Mouse (Mus musculus) fibroblast of lung, adult 2 months (primary cell): ENCODE measurements at regions not wholly inside any gene's neighbourhood (a gene's known extent, or its start where the extent isn't known, plus 50 kb on each side); places are given as distances from the start of the nearest gene placed in this dataset.

Source experiments
- DNase-seq: peaks from one replicate; pipeline ENCODE4 v3.0.0-alpha.2; 2011; ENCODE audit warnings: low read depth

DNA sequence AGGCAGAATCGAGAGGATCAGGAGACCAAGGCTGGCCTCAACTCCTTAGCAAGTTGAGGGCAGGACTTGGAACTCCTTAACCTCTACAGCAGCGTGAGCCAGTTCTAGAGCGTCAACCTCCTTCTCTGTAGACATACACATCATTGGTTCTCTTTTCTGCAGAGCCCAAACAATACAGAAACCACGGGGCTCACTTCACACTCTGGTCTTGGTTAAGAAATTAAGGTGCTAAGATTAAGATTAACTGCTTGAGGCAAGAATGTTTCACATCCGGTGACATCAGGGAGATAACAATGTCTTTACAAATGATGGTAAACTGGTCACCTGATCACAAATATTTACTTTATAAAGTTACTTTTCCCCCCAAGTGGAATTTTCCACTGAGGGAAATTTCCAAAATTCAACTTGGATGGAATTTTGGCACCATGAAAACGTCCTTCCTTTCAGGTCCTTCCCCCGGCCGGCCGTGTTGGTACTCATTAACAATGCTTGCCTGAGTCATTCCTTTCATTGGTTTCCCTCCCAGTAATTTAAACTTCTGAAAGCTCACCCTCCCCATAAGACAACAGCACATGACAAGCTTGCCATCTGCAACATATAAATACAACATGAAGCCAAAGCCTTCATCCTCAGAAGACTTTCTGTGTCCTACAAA lies 77.3 kb upstream of the Kdm7a start:
- DNase-seq = no peak

DNA sequence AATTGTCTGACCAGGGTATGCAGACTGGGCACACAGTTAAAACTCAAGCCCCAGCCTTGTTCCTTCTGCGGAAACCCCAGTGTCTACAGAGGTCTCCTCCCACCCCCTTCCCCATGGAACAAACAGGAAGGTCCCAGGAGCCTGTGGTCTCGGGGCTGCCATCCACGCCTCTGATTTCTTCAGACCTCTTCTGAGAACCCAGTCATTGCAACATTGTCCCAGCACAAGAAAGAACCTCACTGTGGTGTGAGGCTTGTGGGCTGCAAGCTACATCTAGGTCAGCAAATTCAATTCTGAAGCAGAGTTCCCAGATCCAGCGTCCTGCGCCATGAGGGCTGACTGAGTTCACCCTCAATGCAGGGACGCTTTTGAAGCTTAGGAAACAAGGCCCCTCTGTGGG lies 71.7 kb upstream of the Kdm7a start:
- peak; percentile 84 for DNase-seq

DNA sequence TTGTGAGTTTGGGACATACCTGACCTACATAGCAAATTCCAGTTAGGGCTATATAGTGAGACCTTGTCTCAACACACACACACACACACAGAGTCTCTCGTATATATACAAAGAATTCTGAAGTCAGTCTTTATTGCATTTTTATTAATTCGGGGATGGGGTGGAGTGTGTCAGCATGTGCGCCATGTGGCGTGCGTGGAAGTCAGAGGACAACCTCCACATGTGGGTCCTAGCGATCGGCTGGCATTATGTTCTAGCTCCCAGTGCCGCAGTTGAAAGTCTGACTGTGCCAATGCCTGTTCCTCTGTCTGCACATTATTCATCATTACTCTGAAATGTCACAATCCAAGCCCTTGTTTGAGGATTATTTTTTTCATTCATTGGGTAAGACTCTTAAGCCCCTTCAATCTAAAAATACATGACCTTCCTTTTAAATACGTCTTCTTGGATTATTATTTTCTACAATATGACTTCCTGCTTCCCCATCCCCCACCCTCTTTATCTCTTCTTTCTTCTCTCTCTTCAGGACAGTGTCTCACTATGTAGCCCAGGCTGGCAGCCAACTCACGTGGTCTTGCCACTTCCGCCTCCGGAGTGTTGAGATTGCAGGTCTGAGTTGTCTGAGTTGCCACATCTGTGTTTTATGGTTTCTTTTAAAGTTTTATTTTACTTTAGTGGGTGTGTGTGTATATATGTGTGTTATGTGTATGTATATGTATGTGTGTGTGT lies 68.3 kb upstream of the Kdm7a start:
- no peak for DNase-seq

DNA sequence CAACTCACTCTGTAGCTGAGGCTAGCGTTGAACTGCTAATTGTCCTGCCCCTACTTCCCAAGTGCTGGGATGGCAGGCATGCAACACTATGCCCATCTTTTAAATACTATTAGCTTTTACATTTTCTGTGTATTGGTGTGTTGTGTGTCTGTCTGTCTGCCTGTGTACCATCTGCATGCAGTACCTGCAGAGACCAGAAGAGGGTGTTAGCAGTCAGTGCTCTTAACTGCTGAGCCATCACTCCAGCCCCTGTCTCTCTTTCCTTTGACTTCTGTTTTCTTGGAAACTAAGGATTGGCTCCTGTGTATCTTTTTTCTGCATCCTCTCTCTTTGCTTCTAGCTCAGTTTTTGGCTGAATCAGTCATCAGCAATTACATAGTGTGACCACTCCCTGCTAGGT lies 66.8 kb upstream of the Kdm7a start:
- DNase-seq = no peak

DNA sequence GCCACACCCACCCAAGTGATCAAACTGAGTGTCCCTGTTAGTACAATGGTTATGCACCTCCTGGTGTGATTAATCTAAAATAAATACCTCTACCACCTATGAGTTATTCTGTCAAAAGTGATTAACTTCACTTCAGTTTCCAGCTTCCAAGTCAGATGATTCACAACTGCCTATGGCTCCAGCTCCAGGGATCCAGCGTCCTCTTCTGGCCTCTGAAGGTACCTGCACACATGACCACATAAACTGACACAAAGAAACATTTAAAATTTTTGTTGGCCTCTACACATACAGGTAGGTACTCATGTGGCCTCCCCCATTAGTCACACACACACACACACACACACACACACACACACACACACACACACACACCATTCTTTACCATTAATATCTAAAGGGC lies 63.9 kb upstream of the Kdm7a start:
- no peak for DNase-seq

DNA sequence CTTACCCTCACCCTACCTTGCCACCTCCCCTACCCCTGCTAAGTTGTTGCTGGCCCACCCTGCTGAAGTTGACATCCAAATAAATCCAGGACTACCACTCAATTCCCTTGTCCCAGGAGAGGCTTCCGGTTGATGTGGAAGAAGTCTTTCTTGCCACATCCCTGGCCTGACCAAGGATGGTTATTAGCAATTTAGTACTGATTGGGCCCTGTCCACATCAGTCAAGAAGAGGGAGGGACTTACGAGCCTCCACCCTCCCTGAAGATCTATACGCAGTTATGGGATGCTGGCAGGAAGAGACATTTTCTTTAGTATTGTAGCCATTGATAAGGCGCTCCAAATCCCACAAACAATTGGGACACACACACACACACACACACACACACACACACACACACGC lies 63.1 kb upstream of the Kdm7a start:
- DNase-seq = no peak

DNA sequence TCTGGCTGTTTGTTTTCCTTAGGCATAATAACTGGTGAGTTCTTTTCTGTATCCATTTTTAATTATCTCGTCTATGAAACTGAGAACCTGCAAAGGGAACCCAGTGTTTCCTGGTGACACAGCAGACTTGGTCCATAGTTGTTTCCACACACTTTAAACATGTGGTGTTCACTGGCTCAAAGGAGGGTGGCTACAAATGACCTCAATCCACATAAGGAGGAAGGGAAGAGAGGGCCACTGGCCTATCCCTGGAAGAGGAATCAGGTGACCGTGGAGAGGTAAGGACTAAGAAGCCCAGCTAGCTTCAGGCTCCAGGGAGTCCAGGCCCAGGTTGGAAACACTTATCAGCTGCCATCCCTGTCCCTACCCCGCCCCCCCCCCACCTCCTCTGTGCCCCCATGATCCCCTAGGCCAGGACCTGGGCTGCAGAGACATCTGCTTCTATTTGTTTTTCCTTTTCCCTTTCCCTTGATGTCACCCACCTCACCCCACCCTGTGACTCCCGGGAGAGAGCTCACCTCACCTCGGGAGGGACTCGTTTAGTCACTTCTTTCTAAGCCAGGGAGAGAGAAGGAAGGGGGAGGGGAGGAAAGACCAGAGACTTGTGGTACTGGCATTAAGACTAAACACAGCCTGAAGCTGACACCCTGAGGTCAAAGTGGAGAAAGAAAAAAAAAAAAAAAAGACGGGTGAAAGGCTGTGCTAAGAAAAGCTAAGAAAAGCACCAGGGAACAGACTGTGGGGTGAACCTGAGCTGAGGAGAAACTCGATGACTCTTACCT lies 62.2 kb upstream of the Kdm7a start:
- DNase-seq = no peak

DNA sequence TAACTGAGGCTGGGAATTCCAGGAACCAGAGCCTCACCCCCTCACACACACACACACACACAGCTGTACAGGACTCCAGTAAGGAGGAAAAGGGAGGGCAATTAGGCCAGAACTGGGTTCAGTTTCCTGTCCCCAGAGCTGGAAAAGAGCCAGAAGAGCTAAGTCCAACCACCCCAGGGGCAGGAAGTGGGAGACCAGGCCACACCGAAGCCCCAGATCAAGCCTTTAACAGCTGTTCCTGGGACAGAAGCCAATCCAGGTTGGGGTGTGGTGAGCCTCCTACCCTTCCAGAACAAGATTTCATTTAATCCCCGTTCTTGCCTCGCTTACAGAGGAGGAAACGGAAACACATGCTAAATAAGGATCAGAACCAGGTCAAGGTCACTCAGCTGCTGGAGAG lies 58.1 kb upstream of the Kdm7a start:
- no peak for DNase-seq

DNA sequence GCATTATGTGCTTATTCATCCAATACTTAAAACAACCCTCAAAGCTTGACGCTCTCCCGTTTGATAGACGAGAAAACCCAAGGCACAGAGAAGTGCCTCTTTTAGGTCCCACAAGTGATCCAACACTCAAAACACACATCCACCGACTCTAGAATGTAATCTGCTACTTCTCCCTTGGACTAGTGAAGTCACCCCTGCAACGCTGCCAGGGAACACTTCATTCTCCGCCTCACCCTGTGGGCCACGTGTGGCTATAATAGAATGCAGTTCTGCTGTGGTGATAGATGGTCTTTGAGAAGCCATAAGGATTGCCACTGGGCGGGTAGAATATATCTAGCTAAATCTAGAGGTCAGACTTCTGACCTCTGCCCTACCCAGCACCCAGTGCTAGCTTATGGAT lies 57.0 kb upstream of the Kdm7a start:
- no peak for DNase-seq

DNA sequence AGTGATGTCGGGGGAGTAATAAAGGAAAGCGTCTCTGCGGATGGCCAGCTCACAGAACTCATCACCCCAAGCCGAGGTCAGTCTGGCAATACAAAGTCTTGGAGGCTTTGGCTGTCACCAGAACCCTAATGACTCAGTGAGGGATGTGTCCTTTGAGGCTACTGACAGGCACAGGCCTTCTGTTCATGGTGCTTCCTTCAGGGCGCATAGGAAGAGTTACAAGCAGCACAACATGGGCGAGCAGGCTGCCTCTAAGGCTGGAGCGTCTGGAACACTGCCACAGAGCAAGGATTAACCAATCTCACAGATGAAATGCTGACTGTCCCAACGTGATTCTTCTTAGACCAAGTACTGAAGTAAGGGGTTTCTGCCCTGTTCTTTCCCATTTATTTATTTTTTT lies 55.4 kb upstream of the Kdm7a start:
- no peak for DNase-seq

DNA sequence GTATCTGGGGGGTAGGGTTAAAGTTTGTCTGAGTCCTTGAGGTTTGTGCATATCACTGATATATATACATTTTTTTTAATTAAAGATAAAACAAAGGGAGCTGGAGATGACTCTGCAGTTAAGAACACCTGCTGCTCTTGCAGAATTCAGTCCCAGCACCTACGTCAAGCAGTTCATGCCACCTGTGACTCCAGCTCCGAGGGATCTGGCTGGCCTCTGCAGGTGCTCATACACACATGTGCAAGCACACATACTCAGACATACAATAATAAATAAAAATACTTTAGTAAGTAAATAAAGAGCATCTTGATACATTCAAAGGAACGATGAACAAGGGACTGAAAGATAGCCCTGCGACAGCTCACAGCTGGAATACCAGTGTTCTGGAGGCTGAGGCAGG lies 53.9 kb upstream of the Kdm7a start:
- no peak for DNase-seq

DNA sequence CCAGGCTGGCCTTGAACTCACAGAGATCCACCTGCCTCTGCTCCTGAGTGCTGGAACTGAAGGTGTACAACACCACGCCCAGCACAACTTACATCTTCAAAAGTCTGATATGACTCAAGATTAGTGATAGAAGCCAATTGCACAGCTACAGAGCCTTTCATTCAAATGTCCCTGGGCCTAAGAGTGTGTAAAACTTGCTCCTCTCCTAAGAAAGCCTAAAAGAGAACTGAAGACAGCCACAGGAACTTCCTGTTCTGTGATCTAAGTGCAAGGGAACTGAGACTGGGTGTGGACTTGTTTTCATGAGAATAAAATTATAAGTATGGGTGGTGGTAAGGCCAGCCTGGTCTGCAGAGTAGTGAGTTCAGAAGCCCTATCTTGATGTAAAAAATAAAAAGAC lies 52.5 kb upstream of the Kdm7a start:
- DNase-seq = no peak

DNA sequence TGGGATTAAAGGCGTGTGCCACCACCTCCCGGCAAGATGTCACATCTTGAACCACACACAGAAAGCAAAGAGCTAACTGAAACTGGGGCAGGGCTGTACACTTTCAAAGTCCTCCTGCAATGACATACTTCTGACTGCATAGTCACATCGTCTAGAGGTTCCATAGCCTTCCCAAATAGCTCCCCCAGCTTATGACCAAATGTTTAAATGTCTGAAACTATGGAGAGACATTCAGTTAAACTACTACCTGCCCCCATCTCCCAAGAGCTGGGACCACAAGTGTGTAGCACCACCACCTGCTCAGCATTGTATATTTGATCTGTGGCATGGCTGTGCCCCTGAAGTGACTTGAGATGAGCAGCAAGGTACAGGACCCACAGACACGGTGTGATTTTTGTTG lies 52.1 kb upstream of the Kdm7a start:
- DNase-seq = no peak

DNA sequence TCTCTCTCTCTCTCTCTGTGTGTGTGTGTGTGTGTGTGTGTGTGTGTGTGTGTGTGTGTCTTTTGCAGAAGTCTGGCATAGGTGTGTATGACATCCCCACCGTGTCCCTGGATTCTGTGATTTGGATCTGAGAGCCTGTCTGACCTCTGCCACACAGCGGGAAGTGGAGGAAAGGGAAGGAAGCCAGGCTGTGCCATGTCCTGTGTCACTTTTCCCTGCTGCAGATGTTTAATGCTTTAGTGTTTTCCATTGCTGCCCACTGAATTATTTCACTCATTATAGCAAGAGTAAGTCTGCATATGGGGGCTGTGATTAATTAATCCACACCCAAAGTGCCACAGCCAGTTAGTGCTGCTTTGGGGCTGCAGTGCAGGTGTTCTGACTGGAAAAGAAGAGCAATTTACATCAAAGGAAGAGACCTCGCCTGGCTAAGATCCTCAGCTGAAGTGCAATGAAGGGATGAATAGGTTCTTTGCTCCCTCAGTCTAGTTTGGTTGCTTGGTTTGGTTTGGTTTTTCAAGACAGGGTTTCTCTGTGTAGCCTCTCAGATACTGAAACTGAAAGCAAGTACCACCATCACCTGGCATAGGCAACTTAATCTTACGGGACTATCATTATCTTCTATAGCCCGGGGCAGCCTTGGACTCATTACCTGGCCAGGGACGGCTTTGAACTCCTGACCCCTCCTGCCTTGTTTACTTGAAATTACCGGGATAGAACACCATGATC lies 51.2 kb upstream of the Kdm7a start:
- DNase-seq = no peak

DNA sequence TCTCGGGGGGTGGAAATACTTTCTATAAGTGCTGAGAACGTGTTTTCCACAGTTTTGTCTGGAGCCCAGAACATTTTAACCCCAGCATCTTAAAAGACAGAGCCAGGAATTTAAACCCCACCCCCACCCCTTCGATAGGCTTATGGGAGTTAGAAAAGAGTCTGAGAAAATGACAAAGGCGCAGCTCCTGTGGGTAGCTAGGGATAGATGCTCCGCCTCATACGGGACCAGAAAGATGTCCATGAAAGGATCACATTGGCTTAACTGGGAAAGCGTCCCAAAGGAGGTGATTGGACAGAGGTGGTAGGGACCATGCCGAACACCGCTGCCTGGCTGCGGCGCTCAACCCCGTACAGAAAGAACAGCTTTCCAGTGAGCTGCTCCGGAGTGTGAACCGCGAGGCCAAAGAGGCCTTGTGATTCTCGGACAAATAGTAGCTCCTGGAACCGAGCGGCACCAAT lies 50.6 kb upstream of the Kdm7a start:
- DNase-seq = peak; percentile 36

DNA sequence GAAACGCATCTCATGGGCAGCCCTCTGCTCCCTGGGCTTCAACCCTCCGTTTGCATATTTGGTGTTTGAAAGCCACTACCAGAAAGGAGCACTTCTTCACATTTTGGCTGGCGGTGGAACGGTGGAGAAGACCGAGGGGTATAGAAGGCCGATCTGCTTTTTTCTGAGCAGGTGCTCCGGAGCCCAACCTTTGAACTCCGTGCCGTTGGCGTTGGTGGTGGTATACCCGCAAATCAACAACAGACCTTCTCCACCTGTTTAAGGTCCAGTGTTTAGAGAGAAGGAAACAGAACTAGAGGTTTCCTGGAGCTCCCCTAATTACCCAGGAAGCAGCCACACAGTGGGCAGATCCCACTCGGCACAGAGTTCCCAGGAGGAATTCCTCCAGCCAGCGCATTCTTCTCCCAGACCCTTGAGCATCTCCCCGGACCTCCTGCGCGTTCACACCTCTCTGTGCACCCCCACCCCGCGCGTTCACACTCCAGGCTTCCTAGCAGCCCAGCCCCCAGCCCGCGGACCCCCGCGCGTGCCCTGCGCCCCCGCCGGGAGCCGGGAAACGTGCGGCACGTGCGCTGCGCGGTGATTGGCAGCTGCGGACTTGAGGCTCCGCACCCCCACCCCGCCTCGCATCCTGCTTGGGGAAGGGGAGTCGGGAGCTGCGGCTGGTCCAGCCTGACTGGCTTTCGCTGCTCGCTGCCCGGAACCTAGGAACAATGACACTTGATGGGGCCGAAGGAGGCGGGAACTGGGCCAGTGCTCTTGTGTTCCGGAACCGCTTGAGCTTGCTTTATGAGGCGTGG lies 49.9 kb upstream of the Kdm7a start:
- no peak for DNase-seq
